Mouse (Mus musculus) T-helper 17 cell (primary cell): ENCODE data around the gene Pla2g1b.

Experiments
- in situ Hi-C, 2 experiments: fragments of 300-600 bp; cut with MboI, MseI; formaldehyde crosslinking; loops; 1 replicate in 1 of 2; 2 replicates in 1 of 2; pipeline ENCODE4 v1.15.1; 2025; ENCODE audit warnings: high pct_unique_total_duplicates in 2 of 2

Pla2g1b gene

GRCm38 (mm10) chr5:115520325-115520869 lies 54.3 kb downstream of the Pla2g1b start:
- in situ Hi-C loops, result no loop called here

- in situ Hi-C loops, result no loop called here
Measured at GRCm38 (mm10) chr5:115521553-115522461, 55.7 kb downstream of the Pla2g1b start.

GRCm38 (mm10) chr5:115522531-115522930 lies 56.5 kb downstream of the Pla2g1b start:
- in situ Hi-C loops, result no loop called here

- in situ Hi-C loops, result no loop called here
Measured at GRCm38 (mm10) chr5:115522981-115523499, 57.0 kb downstream of the Pla2g1b start.

GRCm38 (mm10) chr5:115523971-115524370 lies 57.9 kb downstream of the Pla2g1b start:
- in situ Hi-C loops, result no loop called here
